Mouse (Mus musculus) testis, postnatal 14 days (tissue): ENCODE results near the gene Cntrl.

Experiments used
- DNase-seq: peaks from one replicate; pipeline ENCODE4 v3.0.0; 2021; ENCODE audit warnings: low spot score

Cntrl gene

GRCm38 (mm10) chr2:35222822-35223391 lies 113.6 kb downstream of the Cntrl start:
- DNase-seq, result no peak

- DNase-seq, result no peak
These were observed 115.0 kb downstream of the Cntrl start for GRCm38 (mm10) chr2:35224285-35224684.

DNA sequence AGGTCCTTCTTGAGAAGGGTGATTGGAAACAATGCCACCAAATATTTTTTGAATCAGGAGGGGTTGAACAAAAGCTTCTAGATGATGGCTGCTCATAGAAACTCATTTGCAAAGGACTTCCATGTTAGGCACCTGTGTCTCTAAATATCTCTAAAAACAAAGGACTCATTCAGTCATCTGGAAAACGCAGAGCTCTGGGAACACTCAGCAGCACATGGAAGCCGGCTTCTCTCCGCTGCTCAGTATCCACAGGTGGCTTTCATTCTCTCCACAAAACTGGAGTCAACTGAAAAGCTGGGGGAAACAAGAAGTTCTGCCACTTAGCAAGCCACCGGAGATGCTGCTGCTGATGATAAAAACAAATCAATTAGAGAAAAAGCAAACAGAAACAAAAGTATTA lies 118.9 kb downstream of the Cntrl start:
- DNase-seq, result no peak
